Mouse (Mus musculus) layer of hippocampus, adult 2 months (tissue): ENCODE results near the gene Slc24a2. TPM values are rescaled to one million over a fixed set of nuclear protein-coding genes. Genes with fewer than 3 reads are reported as not detected.

ENCODE experiments used
- DNase-seq, 2 experiments: peaks; one replicate each; pipeline ENCODE4 v3.0.0; 2022; ENCODE audit warnings: low spot score in 2 of 2
- H3K27ac ChIP-seq: fragments of 200-600 bp; 2 replicates; pipeline ENCODE4 v1.8.1; 2022
- H3K4me3 ChIP-seq: fragments of 200-600 bp; 2 replicates; pipeline ENCODE4 v1.8.1; 2022; ENCODE audit warnings: mild to moderate bottlenecking
- CTCF ChIP-seq: fragments of 200-600 bp; conservative IDR thresholded peaks from 2 replicates; pipeline ENCODE4 v1.8.1; 2022; ENCODE audit warnings: antibody characterized with exemption, mild to moderate bottlenecking, moderate library complexity
- total RNA-seq, 2 experiments: library from RNA; stranded (reverse); gene quantifications; 2 replicates each; pipeline ENCODE4 v1.2.3; 2021

Gene Slc24a2
- total RNA-seq, 2 experiments from 2014 or later, result 393 to 398 TPM

DNA sequence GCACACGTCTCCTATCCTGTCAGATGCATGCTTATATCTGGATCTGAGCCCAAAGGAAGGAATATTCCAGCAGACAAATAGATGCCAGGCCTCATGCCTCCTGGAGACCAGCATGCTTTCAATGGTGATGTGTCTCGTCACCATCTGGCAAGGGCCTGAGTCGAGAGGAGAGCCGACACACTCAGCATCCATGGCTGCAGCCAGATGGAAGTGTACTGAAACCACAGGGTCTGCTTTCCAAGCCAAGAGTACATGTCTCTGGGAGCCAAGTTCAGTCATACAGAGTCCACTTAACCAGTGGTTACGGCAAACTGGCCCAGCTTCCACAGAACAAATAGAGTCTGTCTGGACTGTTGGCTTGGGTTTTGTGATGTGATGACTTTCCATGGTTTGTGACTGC, 134.1 kb downstream of the Slc24a2 start:
- TF ChIP-seq CTCF, result no peak
- no peak overlapping the region for H3K4me3 ChIP-seq
- peak; percentile 49 to 61 for DNase-seq
- H3K27ac ChIP-seq, result peak overlapping the region; percentile 85

DNA sequence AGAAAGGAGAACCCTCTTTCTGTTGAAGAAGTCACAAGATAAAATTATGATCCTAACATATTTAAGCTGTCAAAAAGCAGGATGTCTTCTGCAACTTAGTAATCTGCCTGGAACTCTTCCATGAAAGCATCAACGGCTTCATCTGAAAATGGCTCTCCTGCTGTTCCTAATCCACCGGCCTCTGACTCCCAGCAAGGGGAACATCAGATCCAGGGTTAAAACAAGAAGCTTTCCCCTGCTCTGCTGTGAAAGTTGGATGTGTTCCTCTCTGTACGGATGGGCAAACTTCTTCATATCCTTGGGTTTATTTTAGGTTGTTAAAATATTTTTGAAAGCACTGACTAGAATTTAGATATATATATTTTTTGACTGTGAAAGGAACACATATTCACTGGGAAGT, 136.7 kb downstream of the Slc24a2 start:
- no peak for TF ChIP-seq CTCF
- peak overlapping the region; percentile 58 for H3K27ac ChIP-seq
- no peak overlapping the region for H3K4me3 ChIP-seq
- no peak for DNase-seq

DNA sequence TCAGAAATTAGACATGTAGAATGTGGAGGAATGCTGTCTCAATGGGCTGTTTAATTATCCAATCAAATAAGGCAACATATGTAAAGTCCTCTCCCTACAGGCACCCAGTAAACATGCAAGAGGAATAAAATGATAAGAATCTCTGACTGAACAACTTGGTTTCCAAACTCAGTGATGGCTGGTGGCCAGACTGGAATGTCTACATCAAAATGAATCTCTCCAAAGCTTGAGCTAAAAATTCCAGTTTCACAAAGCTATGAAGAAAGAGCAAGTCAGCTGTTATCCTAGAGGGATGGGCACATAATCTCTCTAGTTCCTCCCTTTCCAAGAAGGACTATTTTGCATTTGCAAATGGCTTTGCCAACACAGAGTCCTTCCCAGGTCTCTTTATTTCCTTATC, 139.4 kb downstream of the Slc24a2 start:
- no peak for DNase-seq
- no peak for TF ChIP-seq CTCF
- peak overlapping the region; percentile 37; the same call in 1 of the 2 replicates for H3K27ac ChIP-seq

DNA sequence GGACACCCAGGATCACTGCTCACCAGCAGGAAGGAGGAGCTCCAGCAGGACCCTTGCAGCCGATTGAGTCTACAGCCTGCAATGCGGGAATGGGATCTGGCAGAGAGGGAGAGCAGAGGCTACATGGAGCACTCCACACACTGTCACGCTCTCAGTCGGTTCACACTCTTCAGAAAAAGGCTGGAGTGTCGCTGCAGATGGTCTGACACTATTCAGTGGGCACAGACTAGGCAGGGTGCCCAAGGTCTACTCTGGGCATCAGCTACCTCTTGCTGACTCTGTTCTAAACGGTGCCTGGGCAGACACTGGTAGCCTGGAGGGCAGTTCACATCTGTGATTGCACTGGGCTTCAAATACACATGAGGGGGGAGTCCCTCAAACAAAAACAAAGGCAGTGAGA, 141.6 kb downstream of the Slc24a2 start:
- DNase-seq, result no peak
- peak overlapping the region; percentile 81 for H3K27ac ChIP-seq
- no peak for TF ChIP-seq CTCF
- H3K4me3 ChIP-seq, result no peak overlapping the region

More for the DNA sequence above, 139.4 kb downstream of the Slc24a2 start:
- H3K4me3 ChIP-seq, result no peak overlapping the region

DNA sequence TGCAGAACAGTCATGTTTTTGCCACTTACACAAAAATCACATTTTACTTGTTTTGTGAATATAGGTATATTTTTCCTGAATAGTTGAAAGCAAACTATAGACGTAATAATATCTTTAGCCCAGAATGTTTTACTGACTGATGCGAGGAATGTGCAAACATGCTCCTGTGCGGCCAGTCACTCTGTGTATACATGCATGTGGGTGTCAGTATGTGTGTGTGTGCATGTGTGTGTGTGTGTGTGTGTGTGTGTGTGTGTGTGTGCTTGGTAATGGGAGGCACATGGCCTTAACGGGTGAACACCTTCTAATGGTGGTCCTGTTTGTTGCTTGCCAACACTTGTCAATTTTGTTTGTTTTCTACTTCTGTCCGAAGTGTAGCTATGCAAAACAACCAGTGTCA, 142.7 kb downstream of the Slc24a2 start:
- TF ChIP-seq CTCF, result no peak
- no peak overlapping the region for H3K4me3 ChIP-seq
- peak overlapping the region; percentile 81 for H3K27ac ChIP-seq
- DNase-seq, result no peak

DNA sequence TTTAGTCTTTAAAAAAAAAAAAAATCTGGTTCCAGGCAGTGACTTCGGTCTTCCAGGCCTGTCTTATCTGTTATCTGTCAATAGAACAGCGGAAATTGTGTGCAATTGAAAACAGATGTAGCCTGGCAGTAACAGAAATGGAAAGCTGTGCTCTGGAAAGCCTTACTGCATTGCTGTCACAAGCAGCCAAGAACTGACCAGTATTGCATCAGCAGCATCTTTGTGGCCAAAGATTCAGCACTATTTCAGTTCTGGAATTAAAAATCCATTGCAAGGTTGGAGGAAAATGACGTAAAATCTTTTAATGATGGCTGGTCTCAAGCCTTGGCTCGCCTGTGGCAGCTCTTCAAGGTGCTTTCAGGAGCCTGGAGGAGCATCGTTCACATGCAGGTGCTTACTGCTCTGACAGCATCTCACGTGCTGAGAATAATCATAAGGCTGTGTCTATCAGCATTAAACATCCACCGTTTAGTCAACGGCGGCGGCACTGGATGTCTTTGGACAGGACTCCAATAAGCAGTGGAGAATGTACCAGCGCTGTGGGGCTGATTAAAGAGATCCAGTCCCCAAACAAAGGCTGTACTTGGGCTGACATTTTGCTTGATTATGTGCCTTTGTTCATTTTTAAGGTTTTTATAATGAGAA, 143.2 kb downstream of the Slc24a2 start:
- no peak for TF ChIP-seq CTCF
- Histone ChIP-seq H3K4me3 (no peak overlapping the region), H3K27ac (peak overlapping the region; percentile 79)
- no peak for DNase-seq

DNA sequence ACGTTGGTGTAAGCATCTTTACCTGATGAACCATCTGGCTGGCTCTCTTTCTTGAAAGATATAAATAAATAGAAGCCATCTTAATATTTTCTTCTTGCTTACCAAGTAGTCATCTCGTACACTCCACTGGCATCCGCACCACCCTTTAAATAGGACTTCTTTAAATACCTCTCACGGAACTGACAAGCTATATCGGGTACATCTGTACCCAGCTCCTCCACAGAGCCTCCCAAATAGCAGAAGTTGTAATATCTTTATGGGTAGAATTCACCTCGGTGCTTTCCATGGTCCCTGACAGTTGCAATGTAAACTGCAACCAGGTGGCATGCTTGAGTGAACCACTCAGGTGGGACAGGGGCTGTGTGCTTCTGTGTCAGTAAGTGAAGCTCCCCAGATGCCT, 149.0 kb downstream of the Slc24a2 start:
- no peak for TF ChIP-seq CTCF
- DNase-seq, result no peak
- Histone ChIP-seq H3K27ac (peak overlapping the region; percentile 28; the same call in 1 of the 2 replicates), H3K4me3 (no peak overlapping the region)

DNA sequence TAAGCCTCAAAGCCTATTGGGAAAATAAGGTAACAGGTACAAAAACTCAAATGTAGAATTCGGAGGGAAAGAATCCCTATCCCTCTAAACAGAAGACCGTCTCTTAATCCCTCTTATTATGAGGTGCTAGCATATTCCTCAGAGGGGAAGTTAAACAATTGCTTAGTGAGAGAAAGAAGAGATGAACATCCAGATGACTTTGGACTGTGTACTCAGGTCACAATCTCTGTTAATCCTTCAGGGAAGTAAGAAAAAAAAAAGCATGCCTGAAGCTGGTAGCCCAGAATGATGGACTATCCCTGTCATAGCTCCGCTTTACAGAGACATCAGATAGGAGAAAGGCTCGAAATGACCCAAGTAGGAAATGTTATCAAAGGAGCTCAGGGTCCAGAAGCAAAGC, 151.0 kb downstream of the Slc24a2 start:
- H3K4me3 ChIP-seq, result no peak overlapping the region
- DNase-seq, result no peak
- no peak for TF ChIP-seq CTCF
- H3K27ac ChIP-seq, result peak overlapping the region; percentile 24; the same call in 1 of the 2 replicates

DNA sequence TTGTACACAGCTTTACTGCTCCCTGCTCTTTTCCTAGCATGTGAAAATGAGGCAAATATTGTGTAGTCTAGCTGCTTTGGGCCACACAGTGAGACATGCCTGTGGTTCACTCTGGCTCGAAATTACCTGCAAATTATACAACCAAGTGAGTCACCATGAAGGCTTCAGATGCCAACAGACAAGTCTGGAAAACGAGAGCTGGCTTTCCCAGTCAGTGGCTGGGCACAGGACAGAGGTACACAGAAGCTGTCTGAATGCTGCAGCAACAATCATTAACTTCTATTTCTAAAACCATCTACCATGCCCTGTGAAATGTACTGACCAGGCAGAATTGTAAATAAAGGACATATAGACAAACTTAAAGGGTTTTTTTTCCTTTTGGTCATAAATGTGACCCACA, 151.6 kb downstream of the Slc24a2 start:
- TF ChIP-seq CTCF, result no peak
- DNase-seq, result no peak

DNA sequence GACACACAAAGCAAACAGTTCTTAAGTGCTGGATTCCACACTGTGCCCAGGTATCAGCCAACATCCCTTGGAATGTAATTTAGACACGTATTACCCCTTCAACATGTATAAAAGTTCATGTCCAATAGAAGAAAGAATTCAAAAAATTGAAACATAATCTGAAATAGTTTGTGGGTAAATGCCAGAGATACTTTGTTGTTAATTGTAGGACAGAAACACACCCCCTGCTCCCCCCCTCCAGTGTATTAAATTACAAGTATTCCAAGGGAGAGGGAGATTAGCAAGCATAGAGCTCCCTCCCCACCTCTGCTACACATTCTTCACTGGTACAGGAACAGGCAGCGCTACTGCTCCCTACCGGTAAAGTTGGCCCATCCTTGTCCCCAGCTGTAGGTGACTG, 154.5 kb downstream of the Slc24a2 start:
- no peak for DNase-seq
- Histone ChIP-seq H3K4me3 (no peak overlapping the region), H3K27ac (0 out of 2 replicates have a peak overlapping the region, but pooled peaks have one; percentile 1)
- TF ChIP-seq CTCF, result peak; percentile 27

More for the DNA sequence above, 151.6 kb downstream of the Slc24a2 start:
- Histone ChIP-seq H3K27ac (peak overlapping the region; percentile 24; the same call in 1 of the 2 replicates), H3K4me3 (no peak overlapping the region)

DNA sequence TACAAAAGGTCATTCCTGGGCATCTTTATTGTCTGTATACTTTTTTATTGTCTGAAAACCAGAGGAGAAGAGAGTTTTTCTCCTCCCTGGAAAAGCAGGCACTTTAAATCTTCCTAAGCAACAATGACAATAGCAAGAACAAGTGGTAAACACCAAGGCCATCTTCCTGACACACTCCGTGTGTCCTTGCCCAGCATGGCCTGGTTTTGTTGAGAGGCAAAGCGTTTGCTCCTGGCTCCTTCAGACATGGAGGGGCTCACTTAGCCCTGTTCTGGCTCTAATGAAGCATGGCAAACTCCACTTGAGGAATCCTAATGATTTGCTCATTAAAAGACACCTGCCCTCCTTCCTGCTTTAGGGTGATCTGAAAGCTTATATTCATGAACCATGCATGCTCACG, 162.2 kb downstream of the Slc24a2 start:
- TF ChIP-seq CTCF, result no peak
- no peak overlapping the region for H3K4me3 ChIP-seq
- no peak for DNase-seq
- peak overlapping the region; percentile 77 for H3K27ac ChIP-seq

DNA sequence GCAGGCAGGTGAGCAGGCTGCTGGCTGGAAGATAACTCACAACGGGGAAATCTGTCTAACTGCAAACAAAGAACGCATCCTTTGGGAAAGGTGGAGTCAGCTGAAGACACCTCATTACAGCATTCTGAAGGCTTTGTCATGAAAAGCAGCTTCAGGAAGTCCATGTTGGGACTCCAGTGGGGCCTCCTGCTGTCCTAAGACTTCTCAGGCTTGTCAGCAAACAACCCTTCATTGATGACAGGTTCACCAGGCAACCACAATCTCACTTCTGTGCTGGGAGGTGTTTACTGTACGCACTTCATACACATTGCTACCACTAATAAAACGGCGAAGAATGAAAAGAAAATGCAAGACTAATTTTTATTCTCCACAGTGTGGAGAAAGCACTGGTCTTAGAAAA, 165.1 kb downstream of the Slc24a2 start:
- no peak for TF ChIP-seq CTCF
- Histone ChIP-seq H3K4me3 (no peak overlapping the region), H3K27ac (peak overlapping the region; percentile 64)
- DNase-seq, result no peak

DNA sequence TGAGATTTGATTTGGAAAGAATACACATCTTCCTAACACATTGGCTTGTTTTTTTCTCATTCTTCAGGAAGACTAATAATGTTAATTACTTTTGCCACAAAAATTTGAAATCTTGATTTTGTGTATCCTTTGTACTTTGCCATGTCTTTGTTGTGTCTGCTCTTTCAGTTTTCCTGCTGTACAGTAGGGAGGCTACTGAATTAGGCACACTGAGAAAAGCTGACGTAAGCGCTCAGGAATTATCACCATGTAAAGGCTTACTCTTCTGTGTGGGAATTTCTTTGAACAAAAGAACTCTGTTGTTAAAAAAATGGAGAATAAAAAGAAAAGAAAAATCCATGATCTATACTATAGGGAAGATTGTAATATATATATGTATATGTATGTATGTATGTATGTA, 165.7 kb downstream of the Slc24a2 start:
- no peak for DNase-seq
- H3K27ac ChIP-seq, result peak overlapping the region; percentile 37; the same call in 1 of the 2 replicates
- no peak for TF ChIP-seq CTCF
- no peak overlapping the region for H3K4me3 ChIP-seq

DNA sequence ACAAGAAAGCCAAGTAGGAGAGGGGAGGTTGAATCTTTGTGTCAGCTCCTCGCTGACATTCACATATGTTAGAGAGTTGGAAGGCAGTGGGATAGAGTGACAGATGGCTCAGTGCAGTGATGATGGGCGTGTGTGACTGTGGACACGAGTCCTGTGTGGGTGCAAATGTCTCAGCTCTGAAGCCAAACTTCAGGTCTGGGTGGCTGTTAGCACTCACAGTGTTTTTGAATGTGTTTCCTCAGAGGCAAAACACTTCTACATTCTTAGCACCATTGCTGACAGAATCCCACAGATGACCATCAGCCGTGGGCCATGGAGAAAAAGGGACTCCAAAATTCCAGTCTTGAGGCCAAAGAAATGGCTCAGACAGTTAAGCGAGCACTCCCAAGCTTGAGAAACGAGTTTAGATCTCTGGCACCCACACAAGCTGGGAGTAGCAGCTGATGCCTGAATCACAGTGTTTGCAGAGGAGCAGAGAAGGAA, 167.5 kb downstream of the Slc24a2 start:
- no peak overlapping the region for H3K4me3 ChIP-seq
- TF ChIP-seq CTCF, result no peak
- H3K27ac ChIP-seq, result peak overlapping the region; percentile 81
- peak in 1 of 2 experiments; percentile 41 for DNase-seq
